Mouse (Mus musculus) ovary, adult 18-20 months (tissue): ENCODE data around the gene Selenoi.
"Not testable (repeated sequence)": the region's sequence is repeated elsewhere in the genome, so short reads cannot be mapped to it uniquely, and the experiment has no call there.

ENCODE experiments used
- DNase-seq: peaks from one replicate; pipeline ENCODE4 v3.0.0; 2022; ENCODE audit warnings: low spot score, mixed read lengths

Gene Selenoi

GRCm38 (mm10) chr5:30232271-30232971 is at the start of gene Selenoi:
Selenoi (plus strand) TSS chr5:30232581.
- DNase-seq: peak; percentile 98

- DNase-seq: no peak
These were observed 44.5 kb upstream of the Selenoi start for GRCm38 (mm10) chr5:30187687-30188485.

- DNase-seq: no peak
These were observed 39.9 kb upstream of the Selenoi start for GRCm38 (mm10) chr5:30192452-30192851.

GRCm38 (mm10) chr5:30195340-30195739 is 37.0 kb upstream of the Selenoi start:
- no peak for DNase-seq

- no peak for DNase-seq
These were observed 34.1 kb upstream of the Selenoi start for GRCm38 (mm10) chr5:30198257-30198656.

GRCm38 (mm10) chr5:30201521-30201920 is 30.9 kb upstream of the Selenoi start:
- DNase-seq: no peak

- DNase-seq: no peak
These were observed 30.2 kb upstream of the Selenoi start for GRCm38 (mm10) chr5:30202221-30202620.

GRCm38 (mm10) chr5:30203216-30203885 is 29.0 kb upstream of the Selenoi start:
- DNase-seq: no peak

GRCm38 (mm10) chr5:30204441-30204840 is 27.9 kb upstream of the Selenoi start:
- no peak for DNase-seq

GRCm38 (mm10) chr5:30205034-30205433 is 27.3 kb upstream of the Selenoi start:
- no peak for DNase-seq

GRCm38 (mm10) chr5:30205493-30205892 is 26.9 kb upstream of the Selenoi start, which contains the start of gene Adgrf3:
Adgrf3 (minus strand) TSS chr5:30205722.
- no peak for DNase-seq

GRCm38 (mm10) chr5:30207276-30207675 is 25.1 kb upstream of the Selenoi start:
- no peak for DNase-seq

- DNase-seq: not testable (repeated sequence)
These were observed 21.6 kb upstream of the Selenoi start for GRCm38 (mm10) chr5:30210758-30211157.

- no peak for DNase-seq
These were observed 17.5 kb upstream of the Selenoi start for GRCm38 (mm10) chr5:30214889-30215288.

- DNase-seq: no peak
These were observed 16.4 kb upstream of the Selenoi start for GRCm38 (mm10) chr5:30215970-30216369.

- DNase-seq: no peak
These were observed 12.7 kb upstream of the Selenoi start for GRCm38 (mm10) chr5:30219715-30220114.

GRCm38 (mm10) chr5:30220666-30221065 is 11.7 kb upstream of the Selenoi start:
- no peak for DNase-seq

GRCm38 (mm10) chr5:30222681-30223080 is 9.7 kb upstream of the Selenoi start:
- no peak for DNase-seq

GRCm38 (mm10) chr5:30230901-30231300 is 1.5 kb upstream of the Selenoi start:
- DNase-seq: no peak

GRCm38 (mm10) chr5:30231891-30232270 is 500 bp upstream of the Selenoi start:
- DNase-seq: no peak

GRCm38 (mm10) chr5:30233042-30233441 is 661 bp downstream of the Selenoi start:
- no peak for DNase-seq

- no peak for DNase-seq
These were observed 1.6 kb downstream of the Selenoi start for GRCm38 (mm10) chr5:30233979-30234378.

- no peak for DNase-seq
These were observed 3.3 kb downstream of the Selenoi start for GRCm38 (mm10) chr5:30235641-30236126.
